Mouse (Mus musculus) midbrain, embryonic 15.5 days (tissue): Measurements from ENCODE around the gene Cdc14a. TPM values are rescaled to one million over a fixed set of nuclear protein-coding genes. Genes with fewer than 3 reads are reported as not detected.

Source experiments
- ATAC-seq: fragments of 200-750 bp; cut with Nextera tagmentation; replicated peaks from 2 replicates; pipeline ENCODE4 v1.8.0; 2017; ENCODE audit warnings: moderate TSS enrichment
- H3K27ac ChIP-seq: fragments of 300-500 bp; sonication (generic); 2 replicates; pipeline ENCODE4 v1.5.1; 2015; ENCODE audit warnings: mild to moderate bottlenecking, inconsistent platforms
- H3K27me3 ChIP-seq: fragments of 300-500 bp; sonication (generic); replicated peaks from 2 replicates; pipeline ENCODE4 v1.6.1; 2015; ENCODE audit warnings: inconsistent platforms
- H3K36me3 ChIP-seq: fragments of 300-500 bp; sonication (generic); replicated peaks from 2 replicates; pipeline ENCODE4 v1.6.1; 2015; ENCODE audit warnings: inconsistent platforms
- H3K4me1 ChIP-seq: fragments of 300-500 bp; sonication (generic); 2 replicates; pipeline ENCODE4 v1.6.1; 2015; ENCODE audit warnings: inconsistent platforms
- H3K4me2 ChIP-seq: fragments of 300-500 bp; sonication (generic); 2 replicates; pipeline ENCODE4 v1.6.1; 2015; ENCODE audit warnings: inconsistent platforms, mild to moderate bottlenecking, moderate library complexity
- H3K4me3 ChIP-seq: fragments of 300-500 bp; sonication (generic); 2 replicates; pipeline ENCODE4 v1.5.1; 2015; ENCODE audit warnings: mild to moderate bottlenecking, inconsistent platforms
- H3K9ac ChIP-seq: fragments of 300-500 bp; sonication (generic); 2 replicates; pipeline ENCODE4 v1.6.1; 2015; ENCODE audit warnings: mild to moderate bottlenecking, inconsistent platforms
- H3K9me3 ChIP-seq: fragments of 300-500 bp; sonication (generic); 2 replicates; pipeline ENCODE4 v1.6.1; 2016; ENCODE audit warnings: inconsistent platforms
- WGBS: fragments of 180-500 bp; shearing (Covaris S2); methylation state at CpG from one replicate; pipeline ENCODE4 v1.1.7; 2015; ENCODE audit warnings: mixed read lengths; 5-methylcytosine and 5-hydroxymethylcytosine counted together
- polyA plus RNA-seq: library from polyadenylated mRNA; unstranded; fragments of >200 nt; fragmentation: Nextera tagmentation; extraction: Ambion mirVana; gene quantifications from 2 replicates; pipeline ENCODE4 v1.2.1, GENCODE M21; 2015

The Cdc14a gene
- polyA plus RNA-seq, 1 experiment from 2014 or later, result 3.3 TPM

GRCm38 (mm10) chr3:116304800-116305753 is 118.8 kb downstream of the Cdc14a start:
- no peak; the same call in 1 of the 2 replicates for ATAC-seq
- no peaks in the 10 kb centered on the region for H3K9me3 ChIP-seq
- no peaks in the 10 kb centered on the region for H3K36me3 ChIP-seq
- H3K27me3 ChIP-seq, result no peaks in the 10 kb centered on the region
- no peak overlapping the region for H3K27ac ChIP-seq
- WGBS, result 66% methylated on average over 18 of the region's 18 CpGs
- H3K4me3 ChIP-seq, result no peak overlapping the region
- no peaks in the 10 kb centered on the region for H3K4me1 ChIP-seq
- H3K4me2 ChIP-seq, result no peak overlapping the region
- no peak overlapping the region for H3K9ac ChIP-seq

GRCm38 (mm10) chr3:116302581-116302980 is 121.3 kb downstream of the Cdc14a start:
- ATAC-seq, result no peak
- no peak overlapping the region for H3K27ac ChIP-seq
- H3K27me3 ChIP-seq, result no peaks in the 10 kb centered on the region
- no peak overlapping the region for H3K4me3 ChIP-seq
- no peak overlapping the region for H3K4me2 ChIP-seq
- no peaks in the 10 kb centered on the region for H3K4me1 ChIP-seq
- WGBS, result 97% methylated on average over 7 of the region's 7 CpGs
- no peaks in the 10 kb centered on the region for H3K9me3 ChIP-seq
- H3K9ac ChIP-seq, result no peak overlapping the region
- H3K36me3 ChIP-seq, result no peaks in the 10 kb centered on the region

DNA sequence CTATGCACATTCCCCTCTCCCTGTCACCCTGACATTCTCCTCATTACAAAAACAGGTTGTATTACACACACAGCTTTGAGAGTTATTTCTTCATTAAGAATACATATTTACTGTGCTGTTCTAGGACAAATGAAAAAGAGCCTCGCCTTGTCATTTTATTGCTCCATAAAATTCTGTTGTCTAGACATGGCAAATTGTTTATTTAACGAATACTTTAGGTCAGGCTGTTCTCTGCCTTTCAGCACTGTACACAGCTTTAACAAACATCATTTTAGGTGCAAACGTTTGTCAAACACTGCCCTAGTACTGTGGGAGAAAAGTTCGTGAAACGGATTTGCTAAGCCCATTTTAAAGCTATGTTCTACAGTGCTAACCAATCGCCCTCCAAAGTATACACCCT is 122.1 kb downstream of the Cdc14a start:
- no peak overlapping the region for H3K27ac ChIP-seq
- H3K4me3 ChIP-seq, result no peak overlapping the region
- H3K9ac ChIP-seq, result no peak overlapping the region
- no peak for ATAC-seq
- 89% methylated on average over 6 of the region's 6 CpGs for WGBS
- no peak overlapping the region for H3K4me2 ChIP-seq
- no peaks in the 10 kb centered on the region for H3K4me1 ChIP-seq
- no peaks in the 10 kb centered on the region for H3K36me3 ChIP-seq
- H3K9me3 ChIP-seq, result no peaks in the 10 kb centered on the region
- no peaks in the 10 kb centered on the region for H3K27me3 ChIP-seq

- Histone ChIP-seq H3K27me3 (no peaks in the 10 kb centered on the region), H3K4me1 (no peaks in the 10 kb centered on the region), H3K9me3 (no peaks in the 10 kb centered on the region), H3K27ac (no peak overlapping the region), H3K4me2 (no peak overlapping the region), H3K4me3 (no peak overlapping the region), H3K9ac (no peak overlapping the region), H3K36me3 (no peaks in the 10 kb centered on the region)
- no peak for ATAC-seq
- 94% methylated on average over 10 of the region's 10 CpGs for WGBS
Observed at GRCm38 (mm10) chr3:116298727-116299126, 125.1 kb downstream of the Cdc14a start.

- H3K4me3 ChIP-seq, result no peak overlapping the region
- ATAC-seq, result no peak
- H3K36me3 ChIP-seq, result no peaks in the 10 kb centered on the region
- H3K27ac ChIP-seq, result no peak overlapping the region
- WGBS, result 88% methylated on average over 8 of the region's 8 CpGs
- H3K9ac ChIP-seq, result no peak overlapping the region
- H3K9me3 ChIP-seq, result no peaks in the 10 kb centered on the region
- no peak overlapping the region for H3K4me2 ChIP-seq
- no peaks in the 10 kb centered on the region for H3K4me1 ChIP-seq
- H3K27me3 ChIP-seq, result no peaks in the 10 kb centered on the region
Observed at GRCm38 (mm10) chr3:116298003-116298402, 125.8 kb downstream of the Cdc14a start.

DNA sequence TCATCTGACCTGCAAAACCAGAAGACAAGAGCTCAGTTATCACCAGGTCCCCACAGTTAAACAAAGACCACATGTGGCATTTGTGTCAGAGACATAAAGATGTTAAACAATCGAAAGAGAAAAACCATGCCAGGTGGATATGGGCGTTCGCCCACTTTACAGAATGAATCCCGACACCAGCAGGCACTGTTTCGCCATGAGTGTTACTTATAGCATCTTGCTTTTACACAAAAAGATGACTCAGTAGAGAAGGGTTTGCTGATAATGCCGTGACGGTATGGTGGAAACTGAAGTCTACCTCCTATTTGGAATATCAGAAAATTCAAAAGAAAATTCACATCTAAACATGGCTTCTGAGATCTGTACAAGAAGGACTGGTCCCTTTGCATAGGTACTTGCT is 126.7 kb downstream of the Cdc14a start:
- Histone ChIP-seq H3K4me1 (no peaks in the 10 kb centered on the region), H3K4me2 (no peak overlapping the region), H3K27me3 (no peaks in the 10 kb centered on the region), H3K9me3 (no peaks in the 10 kb centered on the region), H3K27ac (no peak overlapping the region), H3K9ac (no peak overlapping the region), H3K36me3 (no peaks in the 10 kb centered on the region), H3K4me3 (no peak overlapping the region)
- ATAC-seq, result no peak
- 96% methylated on average over 7 of the region's 7 CpGs for WGBS

GRCm38 (mm10) chr3:116290041-116290815 is 133.6 kb downstream of the Cdc14a start:
- no peak overlapping the region for H3K9ac ChIP-seq
- no peak overlapping the region for H3K27ac ChIP-seq
- H3K4me3 ChIP-seq, result no peak overlapping the region
- H3K36me3 ChIP-seq, result no peaks in the 10 kb centered on the region
- no peak for ATAC-seq
- H3K4me2 ChIP-seq, result no peak overlapping the region
- H3K27me3 ChIP-seq, result no peaks in the 10 kb centered on the region
- no peaks in the 10 kb centered on the region for H3K9me3 ChIP-seq
- WGBS, result 91% methylated on average over 9 of the region's 9 CpGs
- H3K4me1 ChIP-seq, result no peaks in the 10 kb centered on the region

GRCm38 (mm10) chr3:116288833-116289232 is 135.0 kb downstream of the Cdc14a start:
- no peak overlapping the region for H3K4me3 ChIP-seq
- no peak overlapping the region for H3K27ac ChIP-seq
- H3K4me2 ChIP-seq, result no peak overlapping the region
- WGBS, result 92% methylated on average over 6 of the region's 6 CpGs
- no peaks in the 10 kb centered on the region for H3K4me1 ChIP-seq
- no peak for ATAC-seq
- no peaks in the 10 kb centered on the region for H3K36me3 ChIP-seq
- H3K27me3 ChIP-seq, result no peaks in the 10 kb centered on the region
- H3K9me3 ChIP-seq, result no peaks in the 10 kb centered on the region
- no peak overlapping the region for H3K9ac ChIP-seq

DNA sequence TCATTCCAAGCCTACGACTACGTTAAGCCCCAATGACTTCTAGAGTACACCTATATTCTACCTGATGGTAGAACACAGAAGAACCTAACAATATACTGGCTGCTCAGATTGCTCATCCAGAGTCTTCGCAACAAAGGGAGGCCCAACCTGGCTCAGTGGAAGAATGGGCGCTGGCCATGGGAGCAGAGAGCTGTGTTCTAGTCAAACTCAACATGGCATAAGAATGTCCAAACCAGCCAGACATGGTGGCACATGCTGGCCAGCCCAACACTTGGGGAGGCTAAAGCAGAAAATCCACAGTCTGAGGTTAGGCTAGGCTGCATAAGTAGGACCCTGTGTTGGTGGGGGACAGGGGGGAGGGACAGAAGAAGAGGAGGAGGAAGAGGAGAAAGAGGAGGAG is 139.1 kb downstream of the Cdc14a start:
- H3K36me3 ChIP-seq, result no peaks in the 10 kb centered on the region
- 90% methylated on average over 4 of the region's 4 CpGs for WGBS
- H3K4me3 ChIP-seq, result no peak overlapping the region
- no peaks in the 10 kb centered on the region for H3K27me3 ChIP-seq
- H3K9me3 ChIP-seq, result no peaks in the 10 kb centered on the region
- H3K27ac ChIP-seq, result no peak overlapping the region
- no peak overlapping the region for H3K4me2 ChIP-seq
- no peak for ATAC-seq
- H3K4me1 ChIP-seq, result no peaks in the 10 kb centered on the region
- no peak overlapping the region for H3K9ac ChIP-seq

DNA sequence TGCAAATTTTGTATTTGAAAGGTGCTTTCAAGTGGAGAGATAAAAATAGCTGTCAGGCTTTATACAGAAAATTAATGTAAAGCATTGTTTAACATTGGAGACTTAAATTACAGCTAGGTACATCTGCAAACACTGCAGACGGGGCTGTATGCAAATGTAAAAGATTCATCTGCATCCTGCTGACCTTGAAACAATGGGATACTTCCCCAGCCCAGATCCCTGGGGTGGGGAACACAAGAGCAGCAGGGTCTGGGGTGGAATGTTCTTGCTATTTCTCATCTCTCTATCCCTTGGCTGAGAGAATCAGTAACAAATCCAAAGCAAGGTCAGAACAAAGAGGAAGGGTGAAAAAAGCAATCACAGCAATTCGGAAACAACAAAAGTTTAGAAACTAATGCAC is 139.8 kb downstream of the Cdc14a start:
- no peaks in the 10 kb centered on the region for H3K27me3 ChIP-seq
- 23% methylated on average over 2 of the region's 2 CpGs for WGBS
- H3K27ac ChIP-seq, result no peak overlapping the region
- H3K9ac ChIP-seq, result no peak overlapping the region
- H3K4me3 ChIP-seq, result no peak overlapping the region
- ATAC-seq, result no peak
- H3K36me3 ChIP-seq, result no peaks in the 10 kb centered on the region
- no peaks in the 10 kb centered on the region for H3K9me3 ChIP-seq
- no peak overlapping the region for H3K4me2 ChIP-seq
- no peaks in the 10 kb centered on the region for H3K4me1 ChIP-seq

GRCm38 (mm10) chr3:116281663-116282062 is 142.2 kb downstream of the Cdc14a start:
- Histone ChIP-seq H3K27me3 (no peaks in the 10 kb centered on the region), H3K9me3 (no peaks in the 10 kb centered on the region), H3K27ac (no peak overlapping the region), H3K4me3 (no peak overlapping the region), H3K36me3 (no peaks in the 10 kb centered on the region), H3K9ac (no peak overlapping the region), H3K4me1 (no peaks in the 10 kb centered on the region), H3K4me2 (no peak overlapping the region)
- WGBS, result 94% methylated on average over 6 of the region's 6 CpGs
- no peak for ATAC-seq

- 71% methylated on average over 8 of the region's 8 CpGs for WGBS
- H3K36me3 ChIP-seq, result no peaks in the 10 kb centered on the region
- no peak overlapping the region for H3K27ac ChIP-seq
- H3K27me3 ChIP-seq, result no peaks in the 10 kb centered on the region
- H3K4me3 ChIP-seq, result no peak overlapping the region
- no peak overlapping the region for H3K9ac ChIP-seq
- H3K4me2 ChIP-seq, result no peak overlapping the region
- H3K9me3 ChIP-seq, result no peaks in the 10 kb centered on the region
- ATAC-seq, result no peak
- no peaks in the 10 kb centered on the region for H3K4me1 ChIP-seq
Observed at GRCm38 (mm10) chr3:116277146-116277545, 146.7 kb downstream of the Cdc14a start.
